Mouse (Mus musculus): ENCODE results near the gene Ceacam14. TPM values are rescaled to one million over a fixed set of nuclear protein-coding genes. Genes with fewer than 3 reads are reported as not detected.

Ceacam14 gene
- polyA plus RNA-seq (2012) = not detected in 2 replicates

DNA sequence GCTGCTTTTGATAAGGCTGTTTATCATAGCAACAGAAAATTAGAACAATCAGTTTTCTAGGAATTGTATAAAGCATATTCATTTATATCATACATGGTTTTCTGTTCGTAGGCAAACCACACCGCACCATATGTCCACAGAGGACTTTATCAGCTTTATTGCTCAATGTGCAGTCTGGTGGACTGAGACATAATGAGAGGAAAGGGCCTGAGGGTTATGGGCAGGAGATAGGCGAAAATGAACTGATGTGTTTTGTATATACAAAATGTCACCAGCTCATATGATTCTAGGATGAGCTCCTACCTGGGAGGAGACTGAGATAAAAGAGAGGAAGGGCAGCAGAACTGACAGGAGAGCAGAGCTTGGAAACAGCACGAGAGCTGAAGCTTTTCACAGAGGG is at the start of gene Ceacam14:
Gene Ceacam14 (plus strand): TSS at position 301 of the 400 bp plus-strand sequence.
- TF ChIP-seq GATA1 (IDR thresholded peaks at IDR 0.05; ENCODE audit: low read length) = no peak

Other genes starting within 250 kb of the Ceacam14 start
- gene Ceacam5, start 99.4 kb upstream of the Ceacam14 start, polyA plus RNA-seq (2012) = not detected in 2 replicates
- gene Gm5155, start 59.1 kb downstream of the Ceacam14 start, polyA plus RNA-seq (2012) = not detected in 2 replicates
- not detected in 2 replicates for gene Ceacam11, start 159.5 kb downstream of the Ceacam14 start, polyA plus RNA-seq (2012)
- gene Ceacam13, start 197.3 kb downstream of the Ceacam14 start, polyA plus RNA-seq (2012) = not detected in 2 replicates

All from G1E-ER4 (cell line).